Mouse (Mus musculus) myocyte (in vitro differentiated cells): ENCODE measurements around the gene Sigirr.

Experiments used
- CEBPB ChIP-seq: IDR thresholded peaks from 2 replicates; pipeline ENCODE4 v1.6.1; 2011; ENCODE audit warnings: mild to moderate bottlenecking, moderate library complexity; ENCODE audit not compliant: poor library complexity, insufficient read depth, severe bottlenecking
- E2F4 ChIP-seq: IDR thresholded peaks from one replicate; pipeline ENCODE4 v1.6.1; 2011; ENCODE audit warnings: mild to moderate bottlenecking, control low read depth, moderate library complexity; ENCODE audit not compliant: insufficient read depth
- MAX ChIP-seq: IDR thresholded peaks from one replicate; pipeline ENCODE4 v1.6.1; 2011; ENCODE audit warnings: low read depth, mild to moderate bottlenecking, control low read depth
- MYOD1 ChIP-seq, 3 experiments: IDR thresholded peaks; one replicate each; pipeline ENCODE4 v1.6.1; 2011; ENCODE audit warnings: control low read depth in 2 of 3, low read depth in 2 of 3, mild to moderate bottlenecking in 2 of 3, moderate library complexity in 1 of 3; ENCODE audit not compliant: insufficient read length in 2 of 3, control insufficient read depth in 1 of 3
- MYOG ChIP-seq, 3 experiments: IDR thresholded peaks; one replicate each; pipeline ENCODE4 v1.6.1; 2011; ENCODE audit warnings: control low read depth in 2 of 3, low read depth in 2 of 3, mild to moderate bottlenecking in 2 of 3; ENCODE audit not compliant: insufficient read length in 2 of 3, control insufficient read depth in 1 of 3, insufficient read depth in 1 of 3
- POLR2A ChIP-seq: IDR thresholded peaks from one replicate; pipeline ENCODE4 v1.6.1; 2011; ENCODE audit warnings: low read depth, mild to moderate bottlenecking, control low read depth, moderate library complexity; ENCODE audit not compliant: insufficient read length
- POLR2AphosphoS2 ChIP-seq: IDR thresholded peaks from one replicate; pipeline ENCODE4 v1.6.1; 2011; ENCODE audit warnings: low read depth, control low read depth; ENCODE audit not compliant: insufficient read length
- REST ChIP-seq: IDR thresholded peaks from one replicate; pipeline ENCODE4 v1.6.1; 2011; ENCODE audit warnings: mild to moderate bottlenecking, control low read depth, moderate library complexity; ENCODE audit not compliant: insufficient read depth, insufficient read length
- TCF12 ChIP-seq: IDR thresholded peaks from one replicate; pipeline ENCODE4 v1.6.1; 2011; ENCODE audit warnings: mild to moderate bottlenecking, control low read depth; ENCODE audit not compliant: poor library complexity, insufficient read depth, severe bottlenecking
- TCF3 ChIP-seq: IDR thresholded peaks from one replicate; pipeline ENCODE4 v1.6.1; 2011; ENCODE audit warnings: low read depth, control low read depth; ENCODE audit not compliant: insufficient read length
- USF1 ChIP-seq: IDR thresholded peaks from one replicate; pipeline ENCODE4 v1.6.1; 2011; ENCODE audit warnings: low read depth, mild to moderate bottlenecking, control low read depth, moderate library complexity

- TF ChIP-seq USF1 (no peak), REST (no peak), TCF12 (no peak), E2F4 (no peak), POLR2A (no peak), MYOG (IDR thresholded peaks at IDR 0.05; ENCODE audit: control insufficient read depth in 1 of 3, insufficient read depth in 1 of 3, insufficient read length in 2 of 3, low read depth in 2 of 3) (no peak), MAX (no peak), CEBPB (no peak), POLR2AphosphoS2 (no peak), TCF3 (no peak), MYOD1 (IDR thresholded peaks at IDR 0.05; ENCODE audit: control insufficient read depth in 1 of 3, insufficient read length in 2 of 3, low read depth in 2 of 3) (no peak)
Measured at GRCm38 (mm10) chr7:141087894-141088293, 12.5 kb downstream of the Sigirr start.
